Mouse (Mus musculus) spleen, postnatal 4 days (tissue): Measurements from ENCODE around the gene Prkce.

ENCODE experiments used
- DNase-seq, 2 experiments: peaks; one replicate each; pipeline ENCODE4 v3.0.0; 2022; ENCODE audit warnings: low spot score in 2 of 2

Prkce gene

DNA sequence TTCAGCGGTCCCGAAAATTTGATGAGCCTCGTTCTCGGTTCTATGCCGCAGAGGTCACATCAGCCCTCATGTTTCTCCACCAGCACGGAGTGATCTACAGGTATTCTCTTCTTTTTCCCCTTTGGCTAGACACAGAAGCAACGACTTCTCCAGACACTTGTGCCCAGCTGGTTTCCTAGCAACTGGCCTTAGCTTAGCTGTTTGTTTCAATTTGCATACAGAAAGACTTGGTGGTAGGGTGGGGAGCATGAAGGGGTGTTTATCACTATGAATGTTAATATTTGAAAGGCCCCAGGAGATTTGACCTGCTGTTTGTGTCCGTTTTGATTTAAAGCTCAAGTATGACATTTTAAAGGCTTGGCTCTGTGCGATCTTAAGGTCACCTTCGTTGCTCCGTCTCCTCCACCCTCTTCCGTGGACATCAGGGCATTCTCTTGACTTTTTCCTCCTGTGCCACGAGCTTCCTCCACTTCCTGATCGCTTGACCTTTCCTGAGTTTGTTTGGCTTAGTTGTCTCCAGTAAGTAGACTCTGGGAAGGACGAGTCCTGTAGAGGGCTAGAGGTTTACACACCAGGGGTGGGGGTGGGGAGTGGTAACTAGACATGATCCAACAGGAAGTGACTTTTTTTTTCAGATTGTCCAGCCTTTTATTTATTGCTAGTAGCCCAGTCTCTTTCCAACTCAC is 391.8 kb downstream of the Prkce start:
- DNase-seq: no peak

- DNase-seq: no peak
These were observed 392.9 kb downstream of the Prkce start for GRCm38 (mm10) chr17:86560499-86560898.

- DNase-seq: no peak
These were observed 402.9 kb downstream of the Prkce start for GRCm38 (mm10) chr17:86570491-86570890.

- DNase-seq: no peak
These were observed 403.7 kb downstream of the Prkce start for GRCm38 (mm10) chr17:86571266-86571665.

- no peak for DNase-seq
These were observed 404.6 kb downstream of the Prkce start for GRCm38 (mm10) chr17:86572136-86572535.

GRCm38 (mm10) chr17:86572576-86572975 is 405.0 kb downstream of the Prkce start:
- DNase-seq: no peak

DNA sequence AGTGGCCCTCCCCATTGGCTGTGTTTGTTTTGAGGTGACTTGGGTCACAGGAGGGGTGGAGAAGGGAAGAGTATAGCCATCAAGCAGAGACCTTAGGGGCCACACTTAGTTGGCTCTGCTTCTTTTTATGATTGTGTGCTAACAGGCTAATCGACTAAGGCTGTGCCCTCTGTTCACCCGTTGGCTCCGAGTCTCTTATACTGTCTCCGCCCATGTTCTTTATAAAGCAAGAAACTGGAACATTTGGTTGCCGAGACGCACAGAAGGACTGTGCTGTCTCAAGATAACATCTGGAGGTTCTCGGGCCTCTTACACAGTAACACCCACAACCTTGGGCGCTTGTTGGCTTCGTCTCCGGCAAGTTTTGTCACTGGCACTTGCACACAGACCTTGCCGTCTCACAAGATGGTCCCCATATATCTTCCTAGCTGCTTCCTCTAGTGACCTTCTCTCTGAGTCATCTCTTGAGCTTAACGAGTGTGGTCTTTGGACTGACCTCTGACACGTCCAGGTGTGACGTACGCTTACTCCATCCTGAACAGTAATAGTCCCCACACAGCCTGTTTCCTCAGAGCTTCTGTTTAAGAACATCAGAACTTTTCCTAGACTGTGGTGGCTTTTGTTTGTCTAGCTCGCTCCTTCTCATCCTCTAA is 406.1 kb downstream of the Prkce start:
- DNase-seq: no peak

- DNase-seq: no peak
These were observed 413.1 kb downstream of the Prkce start for GRCm38 (mm10) chr17:86580724-86581123.

DNA sequence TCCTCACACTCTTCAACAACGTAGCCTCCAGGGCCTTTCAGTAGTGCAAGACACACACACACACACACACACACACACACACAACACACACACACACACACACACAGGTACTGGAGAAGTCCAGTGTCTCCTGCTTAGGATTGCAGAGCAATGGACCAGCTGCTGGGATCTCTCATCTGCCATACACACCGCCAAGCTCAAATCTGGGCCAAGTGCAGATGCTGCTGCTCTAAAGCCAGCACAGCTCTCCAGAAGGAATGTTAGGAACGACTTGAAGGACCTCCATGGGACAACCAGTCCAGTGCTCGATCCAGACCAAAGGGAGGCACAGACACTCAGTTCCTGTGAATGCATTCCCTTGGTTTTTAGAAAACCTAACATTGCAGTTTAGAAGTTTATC is 414.8 kb downstream of the Prkce start:
- DNase-seq: no peak

GRCm38 (mm10) chr17:86586441-86586840 is 418.9 kb downstream of the Prkce start:
- DNase-seq: no peak

GRCm38 (mm10) chr17:86588704-86589449 is 421.3 kb downstream of the Prkce start:
- DNase-seq: no peak

- no peak for DNase-seq
These were observed 422.1 kb downstream of the Prkce start for GRCm38 (mm10) chr17:86589681-86590080.

DNA sequence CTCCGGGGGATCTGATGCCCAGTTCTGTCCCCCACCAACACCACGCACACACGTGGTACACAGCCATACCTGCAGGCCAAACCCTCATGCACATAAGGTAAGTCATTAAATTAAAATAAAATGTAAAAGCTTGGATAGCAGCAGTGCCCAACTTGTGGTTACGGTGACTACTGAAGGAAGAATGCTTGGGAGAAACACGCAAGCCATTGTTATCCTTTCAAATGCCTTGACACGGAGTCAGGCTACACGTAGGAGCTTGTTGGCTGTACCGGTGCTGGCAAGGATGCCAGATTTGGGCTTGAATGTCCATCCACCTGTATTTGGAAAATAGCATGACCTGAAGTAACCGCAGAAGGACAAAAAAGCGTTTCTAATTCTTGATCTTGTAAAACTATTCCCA is 423.7 kb downstream of the Prkce start:
- no peak for DNase-seq

DNA sequence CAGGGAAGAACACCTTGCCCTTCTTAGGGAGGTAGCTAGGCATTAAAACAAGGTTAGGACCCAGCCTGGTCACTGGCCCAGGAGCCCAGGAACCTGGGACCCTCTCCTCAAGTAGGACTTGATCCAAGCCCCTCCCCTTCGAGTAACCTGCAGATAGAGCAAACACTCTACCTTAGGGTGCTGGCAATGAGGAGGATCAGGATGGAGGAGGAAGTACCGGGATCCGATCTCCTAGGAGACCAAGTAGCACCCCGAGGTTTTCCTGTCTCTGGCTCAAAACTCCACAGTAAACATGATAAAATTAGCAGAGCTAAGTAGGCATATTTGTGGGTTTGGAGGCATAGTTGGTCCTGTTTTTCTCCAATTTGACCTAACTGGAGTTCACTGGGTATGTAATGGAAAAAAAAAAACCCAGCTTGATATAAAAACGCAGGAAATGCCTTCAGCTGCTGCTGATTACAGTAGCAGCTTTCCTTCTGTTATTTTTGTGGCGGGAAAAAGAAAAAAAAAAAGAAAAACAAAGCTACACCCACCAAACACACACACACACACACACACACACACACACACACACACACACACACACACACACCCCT is 425.5 kb downstream of the Prkce start:
- no peak for DNase-seq

DNA sequence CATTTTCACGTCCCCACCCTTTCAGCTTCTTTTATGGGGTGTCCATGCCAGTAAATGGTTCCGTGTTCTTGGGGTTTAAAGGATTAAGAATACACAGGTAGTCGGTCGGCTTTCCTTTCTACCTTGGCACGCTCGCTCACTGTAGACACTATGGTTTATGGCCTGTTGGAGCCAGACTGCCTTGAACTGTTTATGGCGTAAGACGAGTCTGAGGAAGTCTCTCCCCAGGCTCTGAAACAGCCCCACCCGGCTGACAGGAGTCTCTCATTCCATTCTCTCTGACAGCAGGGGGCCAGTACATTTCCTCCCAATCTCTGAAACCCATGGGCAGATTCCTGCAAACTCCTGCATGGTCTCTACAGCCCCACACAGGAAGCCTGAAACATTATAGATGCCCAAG is 427.9 kb downstream of the Prkce start:
- no peak for DNase-seq

DNA sequence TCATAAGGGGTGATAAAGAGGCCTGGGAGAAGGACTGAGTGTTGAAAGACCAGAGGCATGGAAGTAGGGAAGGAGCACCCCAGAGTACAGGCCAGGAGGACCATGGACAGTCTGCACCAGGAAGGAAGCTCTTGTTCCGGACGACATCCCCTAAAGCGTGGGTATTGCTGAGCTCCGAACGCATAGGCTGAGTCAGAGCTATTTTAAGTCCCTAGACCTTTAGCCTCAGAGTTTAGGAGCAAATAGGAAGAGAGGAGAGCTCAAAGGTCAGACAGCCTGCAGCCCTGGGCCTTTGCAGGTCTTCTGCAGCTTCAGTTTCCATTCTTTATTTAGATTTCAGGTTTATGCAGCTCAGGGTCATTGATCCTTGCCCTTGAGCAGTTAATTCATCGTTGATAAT is 433.5 kb downstream of the Prkce start:
- no peak for DNase-seq

- no peak for DNase-seq
These were observed 434.3 kb downstream of the Prkce start for GRCm38 (mm10) chr17:86601901-86602300.

DNA sequence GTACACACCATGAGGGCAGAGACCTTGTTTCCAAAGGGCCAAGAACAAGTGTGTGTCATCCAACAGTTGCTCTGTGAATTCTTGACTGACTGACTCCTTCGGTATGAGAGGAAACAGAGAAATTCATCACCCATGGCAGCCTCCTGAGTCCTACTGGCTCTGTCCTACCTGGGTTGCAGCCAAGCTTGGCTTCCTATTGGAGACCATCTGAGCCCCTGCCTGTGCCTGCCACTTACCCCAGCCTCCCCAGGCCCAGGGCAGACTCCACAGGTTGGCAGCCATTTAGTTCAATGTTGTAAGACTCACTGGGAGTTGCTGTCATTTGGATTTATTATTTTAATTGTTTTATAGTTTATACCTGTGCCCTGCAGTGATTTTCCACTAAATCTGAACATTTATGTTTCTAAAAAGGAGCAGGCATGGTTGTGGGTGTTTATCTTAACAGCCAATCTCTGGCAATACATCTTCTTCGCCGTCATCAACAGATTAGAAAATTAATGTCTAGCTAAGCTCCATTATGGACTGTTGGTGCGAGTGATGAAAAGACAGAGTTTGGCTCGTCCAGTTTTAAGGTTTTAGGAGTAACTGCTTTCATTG is 436.4 kb downstream of the Prkce start:
- DNase-seq: no peak

DNA sequence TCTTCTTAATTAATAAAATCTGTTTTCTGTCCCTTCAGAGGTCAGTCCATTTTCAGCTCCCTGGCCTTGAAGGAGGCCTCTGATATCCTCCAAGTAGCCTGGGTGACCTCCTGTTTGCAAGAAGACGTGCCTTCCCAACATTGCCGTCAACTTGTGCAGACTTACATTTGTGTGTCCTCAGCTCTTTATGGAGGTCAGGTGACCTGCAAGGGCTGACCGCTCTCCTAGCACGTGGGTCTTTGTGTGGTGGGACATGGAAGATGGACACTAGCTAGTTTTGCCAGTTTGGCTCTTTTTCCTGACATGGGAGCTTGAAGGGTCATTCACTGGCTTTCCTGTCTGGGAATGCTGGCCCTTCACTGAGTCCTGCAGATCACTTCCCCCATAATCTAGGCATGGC is 440.4 kb downstream of the Prkce start:
- DNase-seq: no peak

- DNase-seq: no peak
These were observed 442.8 kb downstream of the Prkce start for GRCm38 (mm10) chr17:86610271-86610969.

DNA sequence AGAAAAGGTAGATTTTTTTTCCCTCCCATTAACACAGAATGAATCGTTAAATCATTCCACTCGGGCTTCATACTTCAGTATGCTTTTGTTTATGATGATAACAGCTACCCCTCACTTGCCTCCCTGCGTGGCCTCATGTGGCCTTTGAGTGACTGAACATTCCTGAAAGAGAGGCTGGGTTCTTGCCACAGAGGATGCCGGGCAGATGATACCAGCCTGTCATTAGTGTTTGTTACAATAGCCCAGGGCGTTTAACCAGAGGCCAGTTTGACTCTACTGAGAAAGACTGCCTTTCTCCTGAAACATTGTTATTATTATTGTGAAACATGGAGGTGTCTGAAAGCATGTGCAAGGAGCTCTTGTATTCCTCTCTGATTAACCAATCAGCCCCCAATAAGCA is 444.2 kb downstream of the Prkce start:
- no peak for DNase-seq
